Mouse (Mus musculus) testis, adult 2 months (tissue): Measurements from ENCODE around the gene Dennd2d. TPM values are rescaled to one million over a fixed set of nuclear protein-coding genes. Genes with fewer than 3 reads are reported as not detected.

Experiments used
- H3K27ac ChIP-seq: fragments of 200-500 bp; 2 replicates; pipeline ENCODE4 v1.5.1; 2012; ENCODE audit warnings: low read depth, low read length; ENCODE audit not compliant: control insufficient read depth, insufficient read depth
- H3K27me3 ChIP-seq: fragments of 200-500 bp; 2 replicates; pipeline ENCODE4 v1.6.1; 2012; ENCODE audit warnings: mild to moderate bottlenecking, low read length, moderate library complexity; ENCODE audit not compliant: control insufficient read depth, insufficient read depth
- H3K36me3 ChIP-seq: fragments of 200-500 bp; 2 replicates; pipeline ENCODE4 v1.6.1; 2012; ENCODE audit warnings: mild to moderate bottlenecking, low read length; ENCODE audit not compliant: control insufficient read depth, insufficient read depth
- H3K4me1 ChIP-seq: fragments of 200-500 bp; 2 replicates; pipeline ENCODE4 v1.6.1; 2012; ENCODE audit warnings: low read length; ENCODE audit not compliant: control insufficient read depth, insufficient read depth
- H3K4me3 ChIP-seq: fragments of 200-500 bp; 2 replicates; pipeline ENCODE4 v1.5.1; 2012; ENCODE audit warnings: low read depth, mild to moderate bottlenecking, low read length, moderate library complexity, mixed read lengths; ENCODE audit not compliant: control insufficient read depth
- CTCF ChIP-seq: fragments of 200-500 bp; IDR thresholded peaks from 2 replicates; pipeline ENCODE4 v1.5.1; 2012; ENCODE audit warnings: low read depth, mild to moderate bottlenecking, inconsistent platforms, low read length, moderate library complexity; ENCODE audit not compliant: control insufficient read depth, insufficient read depth, insufficient replicate concordance
- POLR2A ChIP-seq: fragments of 200-500 bp; IDR thresholded peaks from 2 replicates; pipeline ENCODE4 v1.6.1; 2012; ENCODE audit warnings: low read depth, mild to moderate bottlenecking, inconsistent platforms, low read length, moderate library complexity; ENCODE audit not compliant: control insufficient read depth
- polyA plus RNA-seq: library from polyadenylated mRNA; depleted of rRNA; stranded (reverse); fragments of >200 nt; gene quantifications from 2 replicates; pipeline ENCODE4 v1.2.3, GENCODE M21; 2012

The Dennd2d gene
- polyA plus RNA-seq, 1 experiment = 0.17 TPM

DNA sequence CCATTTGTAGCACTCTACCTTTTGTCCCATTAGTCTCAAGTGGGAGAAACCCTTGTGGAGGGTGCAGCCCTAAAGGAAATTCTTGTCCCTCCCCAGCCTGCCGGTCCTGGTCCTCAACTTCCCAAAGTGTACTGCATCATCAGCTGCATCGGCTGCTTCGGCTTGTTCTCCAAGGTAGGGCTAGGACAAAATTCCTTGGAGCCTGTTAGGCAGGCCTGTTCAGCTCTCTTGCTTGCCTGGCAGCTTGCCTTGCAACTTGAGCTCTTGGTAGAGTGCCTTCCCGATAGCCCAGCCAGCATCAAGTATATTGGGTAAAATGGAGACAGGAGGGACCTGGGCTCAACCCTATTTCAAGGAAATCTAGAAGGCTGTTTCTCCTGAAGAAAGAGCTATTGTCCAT, 8.0 kb downstream of the Dennd2d start:
- TF ChIP-seq CTCF = no peak
- no peak for TF ChIP-seq POLR2A
- no peak overlapping the region for H3K4me3 ChIP-seq

DNA sequence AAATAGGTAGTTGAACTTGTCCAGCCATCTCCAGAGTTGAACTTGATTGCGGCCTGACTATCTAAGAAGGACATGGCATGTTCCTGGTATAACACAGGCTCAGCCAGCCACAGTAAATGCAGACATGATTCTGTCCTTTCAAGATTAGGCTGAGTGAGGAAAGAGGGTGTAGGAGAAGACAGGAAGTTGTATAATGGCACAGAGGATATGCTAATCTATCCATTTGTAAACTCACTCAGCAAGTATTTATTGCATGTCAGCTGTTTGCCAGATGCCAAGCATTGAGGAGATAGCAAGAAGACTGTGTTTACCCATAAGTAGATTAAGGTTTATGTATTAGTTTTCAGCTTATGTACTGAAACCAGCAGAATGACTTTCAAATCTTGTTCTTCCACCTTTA, 10.5 kb downstream of the Dennd2d start:
- Histone ChIP-seq H3K4me1 (no peaks in the 10 kb centered on the region), H3K36me3 (no peaks in the 10 kb centered on the region), H3K4me3 (no peak overlapping the region), H3K27me3 (no peaks in the 10 kb centered on the region), H3K27ac (no peak overlapping the region)
- TF ChIP-seq POLR2A (no peak), CTCF (no peak)

More for the DNA sequence above, 8.0 kb downstream of the Dennd2d start:
- no peaks in the 10 kb centered on the region for H3K4me1 ChIP-seq
- no peak overlapping the region for H3K27ac ChIP-seq
- no peaks in the 10 kb centered on the region for H3K36me3 ChIP-seq
- no peaks in the 10 kb centered on the region for H3K27me3 ChIP-seq

DNA sequence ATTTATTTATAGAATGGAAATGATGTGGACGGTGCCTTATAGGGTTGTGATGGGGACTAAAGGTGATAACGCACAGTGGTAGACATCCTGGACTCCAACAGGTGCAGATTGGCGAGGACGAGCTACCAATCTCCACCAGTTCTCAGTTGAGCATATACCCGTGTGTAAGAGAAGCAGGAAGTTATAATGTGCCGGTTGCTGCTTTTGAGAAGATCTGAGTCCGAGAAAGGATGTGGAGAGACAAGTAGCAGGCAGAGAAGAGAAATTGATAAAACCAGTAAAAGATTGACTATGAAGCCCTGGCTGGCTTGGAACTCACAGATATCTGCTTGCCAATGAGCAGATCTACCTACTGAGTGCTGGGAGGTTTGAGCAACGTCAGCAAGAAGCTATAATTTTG, 11.0 kb downstream of the Dennd2d start:
- no peak overlapping the region for H3K4me3 ChIP-seq
- H3K4me1 ChIP-seq = no peaks in the 10 kb centered on the region
- no peak overlapping the region for H3K27ac ChIP-seq
- TF ChIP-seq CTCF (no peak), POLR2A (no peak)
- no peaks in the 10 kb centered on the region for H3K36me3 ChIP-seq
- H3K27me3 ChIP-seq = no peaks in the 10 kb centered on the region

DNA sequence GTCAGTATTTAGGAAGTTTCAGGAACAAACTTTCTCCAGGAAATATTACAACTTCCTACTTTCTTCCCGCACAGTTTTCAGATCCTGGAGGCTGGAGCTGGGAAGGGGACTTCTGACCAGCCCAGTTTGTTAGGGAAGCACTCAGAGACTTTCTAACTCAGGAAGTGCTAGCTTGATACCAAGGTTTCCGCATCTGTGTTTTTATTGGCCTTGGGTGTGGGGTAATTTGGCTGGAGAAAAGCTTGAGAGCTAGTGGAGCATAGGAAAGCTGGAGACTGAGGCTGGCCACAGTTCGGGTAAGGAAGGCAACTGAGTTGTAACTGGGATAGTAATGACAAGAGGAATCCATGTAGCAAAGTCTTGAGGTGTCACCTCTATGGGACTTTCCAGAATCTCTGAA, 11.7 kb downstream of the Dennd2d start:
- Histone ChIP-seq H3K27me3 (no peaks in the 10 kb centered on the region), H3K4me3 (no peak overlapping the region), H3K36me3 (no peaks in the 10 kb centered on the region), H3K27ac (no peak overlapping the region), H3K4me1 (no peaks in the 10 kb centered on the region)
- no peak for TF ChIP-seq POLR2A
- no peak for TF ChIP-seq CTCF

DNA sequence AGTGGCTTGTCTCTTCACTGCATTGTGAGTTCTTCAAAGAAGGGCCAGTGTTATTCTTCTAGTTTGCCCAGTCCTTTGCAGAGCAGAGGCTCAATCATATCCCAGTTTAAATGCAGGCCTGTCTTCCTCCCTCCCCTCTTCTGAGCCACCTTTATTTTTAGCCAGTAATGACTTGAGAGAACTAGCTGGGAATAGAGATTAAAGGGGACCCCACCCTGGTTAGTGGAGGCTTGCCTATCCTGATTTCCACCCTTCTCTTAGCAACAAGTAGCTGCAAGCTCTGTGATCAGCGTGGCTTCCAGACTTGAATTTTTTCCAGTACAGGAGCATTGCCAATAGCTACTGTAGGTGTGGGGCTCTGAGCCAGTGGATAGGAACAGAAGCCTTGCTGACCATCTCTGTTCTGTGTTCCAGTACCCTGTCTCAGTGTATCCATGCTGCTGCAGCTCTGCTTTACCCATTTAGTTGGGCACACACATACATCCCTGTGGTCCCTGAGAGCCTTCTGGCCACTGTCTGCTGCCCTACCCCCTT, 12.3 kb downstream of the Dennd2d start:
- no peak for TF ChIP-seq POLR2A
- no peak for TF ChIP-seq CTCF
- Histone ChIP-seq H3K27me3 (no peaks in the 10 kb centered on the region), H3K4me1 (no peaks in the 10 kb centered on the region), H3K27ac (no peak overlapping the region), H3K36me3 (no peaks in the 10 kb centered on the region), H3K4me3 (no peak overlapping the region)

DNA sequence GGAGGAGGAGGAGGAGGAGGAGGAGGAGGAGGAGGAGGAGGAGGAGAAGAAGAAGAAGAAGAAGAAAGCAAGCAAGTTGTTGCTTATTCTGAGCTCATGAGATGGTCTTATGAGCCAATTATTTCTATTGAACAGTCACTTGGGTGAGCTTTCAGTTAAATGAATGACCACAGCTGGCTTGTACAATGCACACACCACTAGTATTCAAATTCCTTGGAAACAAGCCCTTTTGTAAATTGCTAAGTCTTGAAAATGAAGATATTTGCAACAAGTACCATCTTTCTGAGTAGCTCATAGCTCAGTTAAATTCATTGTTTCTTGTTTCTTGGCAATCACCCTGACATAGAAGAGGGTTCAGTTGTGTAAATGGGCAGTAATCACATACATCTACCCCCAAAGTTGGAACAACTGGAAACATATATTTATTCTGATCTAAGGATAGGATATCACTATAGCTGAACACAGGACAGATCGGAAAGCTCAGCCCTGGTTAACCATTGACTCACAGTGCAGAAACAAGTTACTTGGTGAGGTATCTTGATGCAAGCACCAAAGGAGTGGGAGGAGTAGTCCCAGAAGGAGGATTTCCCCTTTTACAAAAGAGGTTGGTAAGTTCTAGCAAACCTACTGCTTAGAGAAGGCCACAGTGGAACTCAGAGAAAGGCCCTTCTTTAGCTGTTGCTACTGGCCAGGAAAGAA, 13.3 kb downstream of the Dennd2d start:
- Histone ChIP-seq H3K4me3 (no peak overlapping the region), H3K27ac (no peak overlapping the region), H3K36me3 (no peaks in the 10 kb centered on the region), H3K27me3 (no peaks in the 10 kb centered on the region), H3K4me1 (no peaks in the 10 kb centered on the region)
- TF ChIP-seq CTCF = no peak
- no peak for TF ChIP-seq POLR2A

DNA sequence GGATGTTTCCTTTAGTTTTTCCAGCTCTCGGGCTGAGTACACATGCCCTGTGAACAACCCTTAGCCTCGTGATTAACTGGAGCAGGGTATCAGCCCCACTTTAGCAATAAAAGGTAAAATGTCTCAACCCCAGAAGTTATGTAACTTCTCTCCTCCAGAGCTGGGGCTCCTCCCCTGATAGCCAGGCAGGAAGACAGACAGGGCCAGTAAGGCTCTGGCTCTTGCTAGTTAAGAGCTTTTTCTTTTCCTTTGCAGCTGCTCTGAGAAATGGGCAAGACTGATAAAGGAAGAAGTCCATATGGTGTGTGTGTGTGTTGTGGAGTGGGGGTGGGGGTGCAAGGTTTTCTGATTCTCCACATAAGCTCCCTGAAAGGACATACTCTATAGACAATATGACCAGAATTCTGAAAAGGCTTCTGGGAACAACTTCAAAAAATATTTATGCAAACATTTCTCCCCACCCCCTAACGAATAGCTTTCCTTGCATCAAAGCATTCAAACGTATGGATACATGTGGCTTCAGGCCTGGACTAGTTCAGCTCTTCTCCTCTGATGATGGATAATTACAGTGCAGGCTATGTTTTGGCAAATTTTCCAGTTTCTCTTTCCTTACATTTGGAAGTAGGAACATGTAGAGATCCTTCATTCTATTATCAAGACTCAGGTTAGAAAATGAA, 14.0 kb downstream of the Dennd2d start:
- no peaks in the 10 kb centered on the region for H3K36me3 ChIP-seq
- H3K27me3 ChIP-seq = no peaks in the 10 kb centered on the region
- no peaks in the 10 kb centered on the region for H3K4me1 ChIP-seq
- H3K4me3 ChIP-seq = no peak overlapping the region
- H3K27ac ChIP-seq = no peak overlapping the region
- TF ChIP-seq CTCF (no peak), POLR2A (no peak)
